Mouse (Mus musculus) forebrain, embryonic 11.5 days (tissue): ENCODE measurements around the gene Podn. TPM values are rescaled to one million over a fixed set of nuclear protein-coding genes. Genes with fewer than 3 reads are reported as not detected.

Experiments
- ATAC-seq: fragments of 200-750 bp; cut with Nextera tagmentation; replicated peaks from 2 replicates; pipeline ENCODE4 v1.8.0; 2017; ENCODE audit warnings: moderate TSS enrichment; ENCODE audit not compliant: low FRiP score
- DNase-seq: peaks from one replicate; pipeline ENCODE4 v3.0.0-alpha.2; 2017; ENCODE audit warnings: low spot score
- H3K27ac ChIP-seq: fragments of 300-500 bp; sonication (generic); 2 replicates; pipeline ENCODE4 v1.5.1; 2014; ENCODE audit warnings: low read depth, low read length
- H3K27me3 ChIP-seq: fragments of 300-500 bp; sonication (generic); 2 replicates; pipeline ENCODE4 v1.6.1; 2014; ENCODE audit warnings: mild to moderate bottlenecking, low read length, mixed read lengths; ENCODE audit not compliant: control insufficient read depth, insufficient read depth
- H3K36me3 ChIP-seq: fragments of 300-500 bp; sonication (generic); 2 replicates; pipeline ENCODE4 v1.6.1; 2014; ENCODE audit warnings: mild to moderate bottlenecking, low read length, moderate library complexity, mixed read lengths; ENCODE audit not compliant: control insufficient read depth, insufficient read depth
- H3K4me1 ChIP-seq: fragments of 300-500 bp; sonication (generic); replicated peaks from 2 replicates; pipeline ENCODE4 v1.6.1; 2014; ENCODE audit warnings: low read length, mixed read lengths; ENCODE audit not compliant: control insufficient read depth, insufficient read depth
- H3K4me2 ChIP-seq: fragments of 300-500 bp; sonication (generic); 2 replicates; pipeline ENCODE4 v1.6.1; 2014; ENCODE audit warnings: low read depth, mild to moderate bottlenecking, low read length, moderate library complexity, mixed read lengths; ENCODE audit not compliant: severe bottlenecking
- H3K4me3 ChIP-seq: fragments of 300-500 bp; sonication (generic); 2 replicates; pipeline ENCODE4 v1.5.1; 2014; ENCODE audit warnings: low read depth, low read length
- H3K9ac ChIP-seq: fragments of 300-500 bp; sonication (generic); 2 replicates; pipeline ENCODE4 v1.6.1; 2014; ENCODE audit warnings: low read length
- H3K9me3 ChIP-seq: fragments of 300-500 bp; sonication (generic); 2 replicates; pipeline ENCODE4 v1.6.1; 2016; ENCODE audit warnings: low read length, mixed read lengths; ENCODE audit not compliant: control insufficient read depth
- WGBS: fragments of 180-500 bp; shearing (Covaris S2); extraction: QIAGEN DNeasy Blood & Tissue Kit; methylation state at CpG from one replicate; pipeline ENCODE4 v1.1.7; 2014; 5-methylcytosine and 5-hydroxymethylcytosine counted together
- polyA plus RNA-seq: library from polyadenylated mRNA; unstranded; fragments of >200 nt; fragmentation: Nextera tagmentation; extraction: Ambion mirVana; gene quantifications from 2 replicates; pipeline ENCODE4 v1.2.1, GENCODE M21; 2014

Gene Podn
- polyA plus RNA-seq, 1 experiment from 2014 or later: 0.33 TPM

DNA sequence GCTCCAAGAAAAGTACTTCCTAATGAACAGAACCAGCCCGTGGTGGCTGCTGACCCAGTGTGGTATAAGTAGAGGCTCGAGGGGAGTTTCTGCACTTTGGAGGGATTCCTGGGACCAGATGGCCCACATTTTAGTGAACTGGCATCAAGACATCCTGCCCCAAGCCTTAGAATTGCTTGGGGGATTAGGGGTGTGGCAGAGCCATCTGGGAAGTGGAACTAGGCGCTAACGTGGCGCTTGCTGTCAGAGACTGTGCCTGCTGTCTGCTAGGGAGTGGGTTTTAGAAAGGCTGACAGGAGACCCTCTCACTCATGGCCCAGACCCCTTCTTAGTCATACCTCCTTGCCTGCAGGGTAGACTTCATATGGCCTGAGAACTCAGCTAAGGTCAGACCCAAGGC is 110.4 kb downstream of the Podn start:
- no peaks in the 10 kb centered on the region for H3K4me1 ChIP-seq
- WGBS: 76% methylated on average over 5 of the region's 5 CpGs
- H3K4me2 ChIP-seq: no peak overlapping the region
- no peak for ATAC-seq
- no peaks in the 10 kb centered on the region for H3K27me3 ChIP-seq
- H3K36me3 ChIP-seq: no peaks in the 10 kb centered on the region
- no peak for DNase-seq
- H3K9ac ChIP-seq: no peak overlapping the region
- H3K9me3 ChIP-seq: no peaks in the 10 kb centered on the region
- no peak overlapping the region for H3K27ac ChIP-seq
- H3K4me3 ChIP-seq: no peak overlapping the region

DNA sequence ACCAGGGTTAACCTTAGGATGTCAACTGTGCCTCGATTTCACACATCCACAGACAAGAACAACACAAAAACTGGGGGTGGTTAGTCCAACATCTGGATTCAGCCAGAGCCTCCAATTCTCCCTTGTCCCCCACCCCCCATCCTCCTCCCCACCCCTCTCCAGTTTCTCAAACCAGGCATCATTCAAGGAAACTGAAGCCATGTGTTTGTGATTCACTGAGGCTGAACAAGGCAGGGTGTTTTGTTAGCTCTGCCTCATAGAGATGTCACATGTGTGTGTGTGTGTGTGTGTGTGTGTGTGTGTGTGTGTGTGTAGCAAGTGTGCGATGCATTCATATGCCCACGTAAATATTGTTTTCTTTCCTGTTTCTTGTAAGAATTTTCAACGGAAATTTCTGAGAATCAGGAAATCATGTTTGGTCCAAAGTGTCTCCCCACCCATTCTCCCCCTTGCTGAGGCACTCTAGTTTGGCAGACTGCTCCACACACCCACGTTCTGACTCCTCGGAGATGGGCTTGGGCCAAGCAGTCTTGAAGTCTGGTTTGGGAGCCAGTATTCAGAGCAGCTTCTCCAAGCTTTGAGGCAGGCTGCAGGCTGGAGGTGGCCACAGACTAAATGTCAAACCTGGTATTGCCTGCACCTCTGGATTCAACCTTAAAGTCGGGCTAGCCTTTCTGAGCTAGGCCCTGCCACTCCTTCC is 111.8 kb downstream of the Podn start:
- Histone ChIP-seq H3K4me1 (no peaks in the 10 kb centered on the region), H3K27me3 (no peaks in the 10 kb centered on the region), H3K4me2 (no peak overlapping the region), H3K27ac (no peak overlapping the region), H3K9ac (no peak overlapping the region), H3K9me3 (no peaks in the 10 kb centered on the region), H3K36me3 (no peaks in the 10 kb centered on the region), H3K4me3 (no peak overlapping the region)
- DNase-seq: no peak
- ATAC-seq: no peak
- 78% methylated on average over 7 of the region's 7 CpGs for WGBS

DNA sequence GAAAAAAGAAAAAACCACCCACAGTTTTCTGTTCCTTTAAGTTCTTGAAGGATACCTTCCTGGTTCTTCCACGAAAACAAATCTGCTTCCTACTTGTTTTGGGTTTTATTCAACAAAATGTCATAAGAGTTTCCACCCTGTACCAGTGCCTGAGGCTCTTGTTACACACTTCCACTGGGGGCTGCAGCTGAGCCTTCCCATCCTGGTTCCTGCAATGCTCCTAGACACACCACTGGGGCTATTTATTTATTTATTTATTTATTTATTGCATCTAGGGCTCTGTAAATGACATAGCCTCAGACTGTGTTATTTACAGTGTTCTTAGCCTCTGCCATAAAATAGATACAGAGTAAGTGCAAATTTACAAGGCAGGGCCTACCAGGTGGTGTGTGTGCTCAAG is 112.5 kb downstream of the Podn start:
- Histone ChIP-seq H3K4me2 (no peak overlapping the region), H3K9me3 (no peaks in the 10 kb centered on the region), H3K27ac (no peak overlapping the region), H3K36me3 (no peaks in the 10 kb centered on the region), H3K4me3 (no peak overlapping the region), H3K9ac (no peak overlapping the region), H3K4me1 (no peaks in the 10 kb centered on the region), H3K27me3 (no peaks in the 10 kb centered on the region)
- 87% methylated on average over 1 of the region's 1 CpGs for WGBS
- ATAC-seq: no peak
- no peak for DNase-seq

DNA sequence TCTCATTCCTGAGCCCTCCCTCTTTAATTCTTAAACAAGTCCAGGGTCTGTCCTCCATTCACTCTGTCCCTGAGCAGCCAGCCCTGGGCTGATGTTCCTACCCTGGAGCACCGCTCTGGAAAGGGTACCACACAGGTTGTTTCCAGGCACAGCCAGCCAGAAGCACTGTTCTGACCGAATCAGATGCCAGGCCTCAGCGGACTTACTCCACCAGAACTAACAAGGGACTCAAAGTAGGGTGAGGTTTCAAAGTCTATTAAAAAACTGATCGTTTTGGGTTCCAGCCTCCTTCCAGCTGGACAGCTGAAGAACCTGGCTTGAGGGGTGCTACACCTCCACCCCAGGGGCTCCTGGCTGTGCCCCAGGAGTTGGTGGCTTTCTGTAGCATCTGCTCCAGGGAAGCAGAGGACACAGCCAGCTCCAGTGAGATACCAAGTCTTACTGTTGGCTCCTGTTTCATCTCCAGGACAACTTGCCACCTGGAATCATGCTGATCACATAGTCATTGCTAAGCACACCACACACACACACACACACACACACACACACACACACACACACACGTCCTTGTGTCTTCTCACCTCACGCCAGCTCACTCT is 116.1 kb downstream of the Podn start:
- no peak overlapping the region for H3K9ac ChIP-seq
- H3K27ac ChIP-seq: no peak overlapping the region
- no peaks in the 10 kb centered on the region for H3K4me1 ChIP-seq
- 75% methylated on average over 6 of the region's 6 CpGs for WGBS
- no peak for DNase-seq
- no peaks in the 10 kb centered on the region for H3K36me3 ChIP-seq
- no peak overlapping the region for H3K4me3 ChIP-seq
- ATAC-seq: no peak
- H3K27me3 ChIP-seq: no peaks in the 10 kb centered on the region
- H3K4me2 ChIP-seq: no peak overlapping the region
- no peaks in the 10 kb centered on the region for H3K9me3 ChIP-seq

DNA sequence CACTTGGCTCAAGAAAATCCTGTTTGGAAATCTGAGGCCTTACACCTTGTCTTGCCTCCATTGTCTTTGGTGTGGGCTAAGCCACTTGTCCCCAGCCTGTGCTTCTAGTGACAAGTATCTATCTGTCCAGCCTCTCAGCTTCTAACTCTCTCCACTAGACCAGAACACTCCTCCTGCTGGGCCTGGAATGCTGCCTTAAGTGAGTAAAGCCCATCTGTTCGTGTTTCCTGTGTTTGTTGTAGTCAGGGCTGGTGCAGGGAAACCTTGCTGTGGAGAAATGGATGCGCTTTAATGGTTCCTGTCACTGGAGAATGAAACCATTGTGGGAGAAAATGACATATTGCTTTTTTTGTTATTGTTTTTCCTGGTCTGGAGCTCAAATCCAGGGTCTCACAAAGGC is 116.7 kb downstream of the Podn start:
- H3K27me3 ChIP-seq: no peaks in the 10 kb centered on the region
- H3K4me3 ChIP-seq: no peak overlapping the region
- ATAC-seq (no peak), DNase-seq (no peak)
- no peaks in the 10 kb centered on the region for H3K4me1 ChIP-seq
- H3K27ac ChIP-seq: no peak overlapping the region
- no peak overlapping the region for H3K9ac ChIP-seq
- no peak overlapping the region for H3K4me2 ChIP-seq
- H3K9me3 ChIP-seq: no peaks in the 10 kb centered on the region
- no peaks in the 10 kb centered on the region for H3K36me3 ChIP-seq
- WGBS: 53% methylated on average over 2 of the region's 2 CpGs

DNA sequence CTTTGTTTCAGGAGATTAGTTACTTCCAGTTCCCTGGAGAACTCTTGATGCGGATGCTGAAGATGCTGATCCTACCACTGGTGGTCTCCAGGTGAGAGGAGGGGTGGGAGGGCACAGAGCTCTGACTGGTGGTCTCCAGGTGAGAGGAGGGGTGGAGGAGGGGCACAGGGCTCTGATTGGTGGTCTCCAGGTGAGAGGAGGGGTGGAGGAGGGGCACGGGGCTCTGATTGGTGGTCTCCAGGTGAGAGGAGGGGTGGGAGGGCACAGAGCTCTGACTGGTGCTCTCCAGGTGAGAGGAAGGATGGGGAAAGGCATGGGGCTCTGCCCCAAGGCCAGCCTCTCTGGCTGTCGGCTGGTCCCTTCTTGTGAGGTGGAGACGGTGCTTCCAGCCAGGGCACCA is 118.7 kb downstream of the Podn start:
- ATAC-seq (no peak), DNase-seq (no peak)
- no peaks in the 10 kb centered on the region for H3K9me3 ChIP-seq
- no peak overlapping the region for H3K27ac ChIP-seq
- WGBS: 56% methylated on average over 4 of the region's 4 CpGs
- H3K27me3 ChIP-seq: no peaks in the 10 kb centered on the region
- H3K36me3 ChIP-seq: no peaks in the 10 kb centered on the region
- no peak overlapping the region for H3K9ac ChIP-seq
- H3K4me3 ChIP-seq: no peak overlapping the region
- H3K4me1 ChIP-seq: no peaks in the 10 kb centered on the region
- H3K4me2 ChIP-seq: no peak overlapping the region

DNA sequence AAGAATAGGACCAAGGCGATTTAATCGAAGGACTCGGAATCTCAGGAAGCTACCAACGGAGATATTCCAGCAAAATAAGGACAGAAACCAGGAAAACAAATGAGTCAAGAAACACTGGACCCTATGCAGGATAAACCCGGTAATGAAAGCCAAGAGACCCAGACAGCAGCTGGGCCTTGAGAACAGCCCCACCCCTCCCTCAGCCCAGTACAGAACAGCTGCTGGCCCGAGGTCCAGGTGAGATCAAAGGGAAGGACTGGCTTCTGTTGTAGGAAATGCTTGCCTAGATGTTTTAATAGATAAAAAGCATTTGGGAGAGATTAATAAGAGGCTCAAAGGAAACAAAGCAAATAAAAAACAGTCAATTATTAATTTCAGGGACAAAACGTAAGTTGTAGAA is 121.2 kb downstream of the Podn start:
- H3K36me3 ChIP-seq: no peaks in the 10 kb centered on the region
- no peak overlapping the region for H3K4me3 ChIP-seq
- DNase-seq: no peak
- H3K27me3 ChIP-seq: no peaks in the 10 kb centered on the region
- H3K9me3 ChIP-seq: no peaks in the 10 kb centered on the region
- H3K9ac ChIP-seq: no peak overlapping the region
- no peak for ATAC-seq
- no peak overlapping the region for H3K4me2 ChIP-seq
- H3K27ac ChIP-seq: no peak overlapping the region
- no peaks in the 10 kb centered on the region for H3K4me1 ChIP-seq
- WGBS: 83% methylated on average over 7 of the region's 7 CpGs

DNA sequence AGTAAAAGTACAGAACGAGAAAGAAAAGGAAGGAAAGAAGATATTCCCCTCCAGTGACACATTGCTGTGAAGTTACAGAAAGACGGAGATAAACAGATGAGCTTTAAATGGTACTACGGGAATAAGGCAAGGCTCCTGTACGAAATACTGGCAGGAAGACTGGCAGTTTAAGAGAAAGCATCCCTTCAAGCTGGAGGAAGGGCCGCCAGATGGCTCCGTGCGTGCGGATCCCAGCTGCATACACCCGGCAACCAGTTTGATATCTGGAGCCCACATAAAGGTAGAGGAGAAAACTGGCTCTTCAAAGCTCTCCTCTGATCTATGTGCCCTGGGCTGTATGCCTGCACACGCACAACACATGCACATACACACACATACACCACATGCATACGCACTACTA is 121.7 kb downstream of the Podn start:
- Histone ChIP-seq H3K4me1 (no peaks in the 10 kb centered on the region), H3K9me3 (no peaks in the 10 kb centered on the region), H3K4me2 (no peak overlapping the region), H3K36me3 (no peaks in the 10 kb centered on the region), H3K27me3 (no peaks in the 10 kb centered on the region), H3K27ac (no peak overlapping the region), H3K4me3 (no peak overlapping the region), H3K9ac (no peak overlapping the region)
- WGBS: 85% methylated on average over 11 of the region's 11 CpGs
- DNase-seq (no peak), ATAC-seq (no peak)

DNA sequence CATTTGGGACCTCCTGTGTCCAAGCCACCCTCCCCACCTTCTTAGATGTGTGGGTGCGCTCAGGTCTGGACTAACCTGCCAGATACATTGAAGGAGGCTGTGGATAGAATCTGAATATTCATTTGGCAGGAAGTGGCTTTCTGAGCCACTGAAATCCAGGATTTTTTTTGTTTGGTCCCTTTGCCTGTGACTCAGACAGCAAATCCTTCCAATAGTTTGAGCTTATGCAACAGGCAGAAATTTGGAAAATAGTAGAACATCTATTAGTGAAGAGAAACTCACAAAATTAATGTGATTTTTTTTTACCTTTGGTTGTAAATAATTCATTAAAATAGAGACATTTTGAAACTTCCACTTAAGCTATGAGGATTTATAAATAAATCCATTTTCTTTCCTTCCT is 125.1 kb downstream of the Podn start:
- no peak for ATAC-seq
- Histone ChIP-seq H3K27ac (no peak overlapping the region), H3K36me3 (no peaks in the 10 kb centered on the region), H3K4me3 (no peak overlapping the region), H3K9me3 (no peaks in the 10 kb centered on the region), H3K9ac (no peak overlapping the region), H3K4me2 (no peak overlapping the region), H3K27me3 (no peaks in the 10 kb centered on the region), H3K4me1 (no peaks in the 10 kb centered on the region)
- WGBS: 89% methylated on average over 1 of the region's 1 CpGs
- no peak for DNase-seq
